Mouse (Mus musculus) gastrocnemius, postnatal 36 days (tissue): Measurements from ENCODE around the gene BC030499. TPM values are rescaled to one million over a fixed set of nuclear protein-coding genes. Genes with fewer than 3 reads are reported as not detected.
"Not testable (repeated sequence)": the region's sequence is repeated elsewhere in the genome, so short reads cannot be mapped to it uniquely, and the experiment has no call there.

Experiments
- DNase-seq, 2 experiments: peaks; one replicate each; pipeline ENCODE4 v3.0.0; 2022
- intact Hi-C: fragments of 180-260 bp; cut with DNase I; formaldehyde crosslinking; loops from one replicate; pipeline ENCODE4 v1.15.1; 2025
- long read RNA-seq, 2 experiments: library from polyadenylated mRNA; stranded (forward); transcript quantifications; one replicate each; pipeline ENCODE4 v2.0.0; 2021
- total RNA-seq, 2 experiments: library from RNA; stranded (reverse); gene quantifications; 2 replicates each; pipeline ENCODE4 v1.2.3; 2021

BC030499 gene
- under 1 TPM; 0.42 to 0.84 TPM for total RNA-seq
- long read RNA-seq, experiment 1, partial matches to known transcripts = 0 of 1 reads
- long read RNA-seq, experiment 1, other reads (novel, unspliced or antisense) = 1 of 1 reads
- long read RNA-seq, experiment 2 = 0 reads

DNA sequence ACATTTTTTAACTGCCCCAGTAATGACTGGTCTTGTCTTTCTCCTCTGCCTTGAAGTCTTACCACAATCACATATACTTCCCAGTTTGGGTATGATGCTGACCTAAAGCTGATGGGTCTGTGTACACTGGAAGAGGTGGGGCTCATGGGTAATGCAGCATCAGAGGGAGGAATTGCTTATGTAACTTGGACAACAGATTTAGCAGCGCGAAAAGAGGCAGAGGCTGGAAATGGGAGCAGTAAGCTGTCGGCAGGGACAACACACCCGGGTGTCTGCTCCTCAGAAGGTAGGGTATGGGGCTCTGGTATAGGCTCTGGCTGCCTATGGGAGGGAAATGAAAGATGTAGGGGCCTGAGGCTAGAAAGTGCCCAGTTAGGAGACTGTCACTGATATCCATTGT is at the start of gene BC030499:
Gene BC030499 (plus strand): TSS at position 188 of the 400 bp plus-strand sequence.
- DNase-seq = no peak
- intact Hi-C loops = no loop called here

DNA sequence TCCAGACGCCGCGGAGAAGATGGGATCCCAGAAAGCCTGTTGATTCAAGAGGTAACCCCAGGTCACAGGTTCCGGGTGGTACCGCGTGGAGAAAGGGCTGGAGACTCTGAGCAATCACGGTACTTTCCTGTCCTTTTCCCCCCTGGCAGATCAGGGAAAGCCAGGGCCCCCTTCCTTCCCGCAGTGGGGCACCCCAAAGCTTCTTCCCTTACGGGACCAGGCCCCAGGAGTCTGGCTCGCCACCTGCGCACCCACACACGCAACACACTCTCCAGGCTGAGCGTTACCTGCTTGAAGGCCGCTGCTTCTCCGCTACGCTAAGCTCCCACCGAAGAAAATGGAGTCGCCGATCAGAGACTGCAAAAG is 45.4 kb upstream of the BC030499 start:
- intact Hi-C loops = no loop called here
- DNase-seq = no peak

DNA sequence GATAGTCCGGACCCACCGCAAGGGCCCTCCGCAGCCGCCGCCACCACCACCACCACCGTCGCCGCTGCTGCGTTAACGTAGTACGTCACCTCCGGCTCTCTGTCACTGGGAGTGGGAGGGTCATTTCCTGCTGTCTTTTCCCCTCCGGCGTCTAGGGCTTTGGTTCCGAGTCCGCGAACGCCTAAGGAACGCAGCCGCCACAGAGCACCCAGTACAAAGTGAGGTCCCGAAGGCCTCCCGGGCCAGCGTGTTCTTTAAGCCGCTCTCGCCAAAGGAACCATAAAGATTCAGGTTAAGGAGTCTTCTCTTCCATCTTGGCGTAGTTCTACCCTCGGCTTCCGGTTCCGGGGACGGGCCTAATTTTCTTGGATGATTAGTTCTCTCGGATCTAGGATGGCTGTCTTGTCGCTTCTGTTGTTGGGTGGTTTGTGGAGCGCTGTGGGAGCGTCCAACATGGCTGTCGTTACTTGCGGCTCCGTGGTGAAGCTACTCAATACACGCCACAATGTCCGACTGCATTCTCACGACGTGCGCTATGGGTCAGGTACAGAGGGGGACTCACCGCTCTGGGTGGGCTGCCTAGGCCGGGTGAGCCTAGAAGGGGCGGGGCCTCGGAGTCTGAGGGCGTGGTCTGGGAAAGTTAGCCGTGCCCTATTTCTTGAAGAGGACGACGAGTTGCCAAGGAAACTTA is 44.9 kb upstream of the BC030499 start, which contains the start of the genes Sdf2 and Supt6:
Gene Sdf2 (plus strand): TSS at position 120 of the 691 bp plus-strand sequence.
Gene Supt6 (minus strand): TSS at position 361 of the 691 bp plus-strand sequence.
- peak; percentile 84 to 87 for DNase-seq
- intact Hi-C loops = no loop called here

DNA sequence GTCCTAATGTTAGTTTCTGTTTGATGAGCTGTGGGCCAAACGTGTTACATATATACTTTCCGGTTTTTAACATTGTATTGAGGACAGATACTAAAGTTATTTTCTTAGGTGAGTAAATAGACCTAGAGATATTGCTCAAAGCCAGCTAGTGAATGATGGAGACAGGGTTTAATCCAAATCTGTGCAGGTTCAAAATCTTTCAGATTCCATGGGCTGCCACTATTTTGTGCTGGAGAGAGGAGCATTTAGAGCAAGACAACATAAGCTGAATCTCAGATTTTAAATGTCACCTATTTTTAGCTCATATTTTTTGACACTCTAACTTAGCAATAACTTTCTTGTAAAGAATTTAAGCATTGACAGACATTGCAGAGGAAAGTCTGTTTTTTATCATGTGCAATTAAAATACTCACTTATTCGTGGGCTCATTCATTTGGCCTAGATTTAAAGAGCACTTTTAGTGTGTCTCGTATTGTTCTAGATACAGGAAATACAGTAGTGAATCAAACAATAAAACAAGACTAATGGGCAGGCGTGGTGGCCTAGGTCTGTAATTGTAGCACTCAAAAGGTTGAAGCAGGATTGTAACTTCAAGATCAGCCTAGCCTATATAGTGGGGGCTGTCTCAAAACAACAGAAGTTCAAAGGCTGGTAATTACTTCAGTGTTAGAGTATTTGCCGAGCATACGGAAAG is 44.2 kb upstream of the BC030499 start:
- intact Hi-C loops = no loop called here

DNA sequence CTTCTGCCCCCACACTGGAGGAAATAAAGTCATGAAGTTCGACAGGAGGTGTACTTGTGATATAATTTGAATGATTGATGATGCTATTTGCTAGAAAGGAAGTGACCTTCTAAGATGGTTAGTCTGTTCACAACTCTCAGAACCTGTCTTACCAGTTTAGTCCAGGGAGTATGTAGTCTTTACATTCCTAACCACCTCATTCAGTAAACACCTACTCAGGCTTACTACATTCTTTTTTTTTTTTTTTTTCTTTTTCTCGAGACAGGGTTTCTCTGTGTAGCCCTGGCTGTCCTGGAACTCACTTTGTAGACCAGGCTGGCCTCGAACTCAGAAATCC is 43.7 kb upstream of the BC030499 start:
- intact Hi-C loops = no loop called here

More for the DNA sequence above, 44.2 kb upstream of the BC030499 start:
- DNase-seq = no peak

DNA sequence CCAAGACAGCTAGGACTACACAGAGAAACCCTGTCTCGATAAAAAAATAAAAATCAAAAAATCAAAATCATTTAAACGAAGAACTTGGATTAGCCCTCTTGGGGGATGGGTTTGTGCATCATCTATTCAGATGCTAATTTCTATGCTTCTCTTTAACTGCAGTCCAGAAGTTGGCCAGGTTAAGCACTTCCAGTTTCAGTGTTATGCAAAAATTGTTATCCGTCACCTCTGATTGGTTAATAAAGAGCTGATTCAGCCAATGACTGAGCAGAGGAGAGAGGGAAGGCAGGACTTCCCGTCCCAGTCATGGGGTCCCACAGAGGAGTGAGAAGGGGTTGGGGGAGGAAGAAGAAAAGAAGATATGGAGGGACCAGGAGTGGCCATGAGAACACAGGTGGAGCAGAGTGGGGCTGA is 42.9 kb upstream of the BC030499 start:
- intact Hi-C loops = no loop called here
- DNase-seq = no peak

More for the DNA sequence above, 43.7 kb upstream of the BC030499 start:
- no peak for DNase-seq

DNA sequence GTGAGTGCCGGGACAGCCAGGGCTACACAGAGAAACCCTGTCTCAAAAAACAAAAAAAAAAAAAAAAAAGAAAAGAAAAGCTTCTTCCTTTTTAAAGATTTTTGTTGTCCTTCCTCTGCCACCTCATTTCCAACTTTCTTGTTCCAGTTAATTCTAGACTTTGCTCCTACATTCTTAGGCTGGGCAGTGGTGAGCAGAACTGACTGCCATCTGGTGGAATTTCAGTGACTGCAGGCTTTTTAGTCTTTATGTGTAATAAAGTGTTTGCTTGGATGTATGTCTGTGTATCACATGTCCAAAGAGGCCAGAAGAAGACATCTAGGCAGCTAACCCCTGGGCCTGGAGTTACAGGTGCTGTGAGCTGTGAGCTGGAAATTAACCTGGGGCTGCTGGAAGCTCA is 34.0 kb upstream of the BC030499 start:
- intact Hi-C loops = no loop called here
- no peak for DNase-seq

DNA sequence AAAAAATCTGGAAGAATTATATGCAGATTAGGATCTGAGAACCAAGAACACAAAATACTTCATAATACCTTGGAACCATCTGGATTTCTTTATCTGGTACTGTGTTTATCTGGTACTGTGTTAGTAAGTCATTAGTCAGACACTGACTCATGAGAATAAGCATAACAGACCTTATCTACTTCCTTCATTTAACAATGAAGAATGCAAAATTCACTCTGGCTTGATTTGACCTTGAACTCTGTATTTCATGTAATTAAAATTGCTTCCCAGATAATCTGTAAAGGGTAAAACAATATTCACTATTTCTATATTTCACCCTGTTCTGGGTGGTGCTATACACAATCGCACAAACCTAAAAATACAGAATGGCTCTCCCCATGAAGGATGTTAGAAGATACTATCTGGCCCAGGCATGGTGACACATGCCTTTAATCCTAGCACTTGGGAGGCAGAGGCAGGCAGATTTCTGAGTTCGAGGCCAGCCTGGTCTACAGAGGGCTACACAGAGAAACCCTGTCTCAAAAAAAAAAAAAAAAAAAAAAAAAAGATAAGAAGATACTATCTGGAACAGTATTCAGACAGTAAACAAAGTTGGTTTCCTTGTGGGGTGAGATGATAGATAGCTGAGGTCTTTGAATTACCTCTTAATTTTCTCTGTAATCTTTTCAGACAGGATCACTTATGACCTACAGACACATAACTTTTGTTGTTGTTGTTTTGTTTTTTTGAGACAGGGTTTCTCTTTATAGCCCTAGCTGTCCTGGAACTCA is 30.0 kb upstream of the BC030499 start:
- intact Hi-C loops = no loop called here
- DNase-seq = no peak

DNA sequence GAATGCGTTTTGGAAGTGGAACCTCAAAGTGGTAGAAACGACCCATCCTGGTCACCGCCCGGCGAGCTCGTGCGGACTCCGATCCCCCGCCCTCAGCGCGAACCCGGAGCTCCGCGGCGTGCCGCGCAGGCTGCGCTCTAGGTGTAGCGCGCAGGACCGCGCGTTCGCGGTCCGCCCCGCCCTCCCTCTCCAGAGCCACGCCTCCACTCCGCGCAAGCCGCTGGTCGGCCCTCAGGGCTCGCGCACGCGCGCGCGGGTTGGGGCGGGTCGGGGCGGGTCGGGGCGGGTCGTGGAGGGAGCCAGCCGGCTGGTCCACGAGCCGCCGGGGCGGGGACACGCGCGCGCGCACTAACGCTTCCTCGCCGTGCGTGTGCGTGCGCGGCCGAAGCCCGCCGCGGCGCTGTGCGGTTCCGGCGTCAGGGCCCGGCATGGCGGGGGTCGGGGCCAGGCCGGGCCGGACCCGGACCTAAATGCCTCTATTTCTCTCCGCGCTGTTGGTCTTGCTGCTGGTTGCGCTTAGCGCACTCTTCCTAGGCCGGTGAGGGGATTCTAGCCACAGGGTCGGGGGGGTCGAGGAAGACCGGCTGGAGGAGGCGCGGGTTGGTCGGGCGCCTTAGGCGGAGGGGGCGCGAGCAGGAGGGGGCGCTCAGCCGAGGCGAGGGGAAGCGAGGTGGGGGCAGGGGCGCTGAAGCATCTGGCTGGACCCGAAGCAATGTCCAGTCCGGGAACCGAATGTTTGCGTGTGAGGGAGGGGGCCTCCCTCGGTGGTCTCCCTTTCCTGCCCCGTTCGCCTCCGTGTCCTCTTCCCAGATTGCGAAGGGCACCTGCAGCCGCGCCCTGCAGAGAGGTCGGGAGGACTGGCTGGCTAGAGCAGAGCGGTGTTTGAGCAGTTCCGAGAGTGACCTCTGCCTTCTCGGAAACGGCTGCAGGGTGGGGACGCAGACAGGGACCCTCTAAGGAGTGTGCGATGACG is 29.0 kb upstream of the BC030499 start, which contains the start of gene 2610507B11Rik:
Gene 2610507B11Rik (plus strand): TSS at position 373 of the 973 bp plus-strand sequence.
- peak; percentile 86 to 90 for DNase-seq
- intact Hi-C loops = no loop called here

DNA sequence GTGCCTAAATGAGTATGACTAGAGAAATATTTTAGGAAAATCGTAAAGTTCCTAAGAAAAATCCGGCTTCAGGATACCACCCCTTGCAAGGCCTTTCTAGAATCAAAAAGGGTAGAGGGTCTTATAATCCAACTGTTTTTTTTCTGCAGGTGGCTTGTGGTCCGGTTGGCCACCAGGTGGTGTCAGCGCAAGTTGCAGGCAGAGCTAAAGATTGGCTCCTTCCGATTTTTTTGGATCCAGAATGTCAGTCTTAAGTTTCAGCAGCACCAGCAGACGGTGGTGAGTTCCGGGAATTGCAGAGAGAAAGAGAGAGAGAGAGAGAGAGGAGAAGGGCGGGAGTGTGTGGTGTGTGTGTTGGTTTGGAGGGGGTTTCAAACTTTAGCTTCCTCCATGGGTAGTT is 28.1 kb upstream of the BC030499 start:
- peak; percentile 23 to 34 for DNase-seq
- intact Hi-C loops = no loop called here

DNA sequence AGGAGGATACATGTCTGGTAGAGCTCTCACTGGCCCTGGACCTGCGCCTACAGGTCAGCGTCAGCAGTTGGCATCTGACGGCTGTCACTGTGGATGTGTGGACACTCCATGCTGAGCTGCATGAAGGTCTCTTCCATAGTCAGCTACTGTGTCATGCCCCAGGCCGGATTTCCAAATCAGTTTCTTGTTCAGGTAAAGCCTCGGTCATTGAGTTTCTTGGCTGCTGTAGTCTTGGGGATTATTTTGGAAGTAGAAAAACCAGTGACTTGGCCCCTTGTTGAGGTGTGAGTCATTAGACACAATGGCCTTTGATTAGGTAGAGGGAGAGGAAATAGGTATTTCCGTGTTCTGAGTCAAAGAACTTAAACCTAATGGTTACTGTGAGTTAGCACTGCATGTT is 25.1 kb upstream of the BC030499 start:
- intact Hi-C loops = loop anchor here (2.0 kb wide), 1 partner anchor 79 kb away; no protein-coding TSS in a partner anchor
- no peak for DNase-seq

DNA sequence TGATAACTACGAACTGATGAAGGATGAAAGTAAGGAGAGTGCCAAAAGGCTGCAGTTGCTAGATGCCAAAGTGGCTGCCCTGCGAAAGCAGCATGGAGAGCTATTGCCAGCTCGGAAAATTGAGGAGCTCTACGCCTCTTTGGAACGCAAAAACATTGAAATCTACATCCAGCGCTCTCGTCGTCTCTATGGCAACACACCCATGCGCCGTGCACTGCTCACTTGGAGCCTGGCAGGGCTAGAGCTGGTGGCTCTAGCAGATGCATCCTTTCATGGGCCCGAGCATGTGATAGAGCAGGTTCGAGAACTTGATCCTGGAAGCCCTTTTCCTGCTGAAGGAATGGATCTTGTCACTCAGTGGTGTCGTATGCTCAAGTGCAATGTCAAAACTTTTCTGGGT is 18.7 kb upstream of the BC030499 start:
- no peak for DNase-seq
- intact Hi-C loops = no loop called here

DNA sequence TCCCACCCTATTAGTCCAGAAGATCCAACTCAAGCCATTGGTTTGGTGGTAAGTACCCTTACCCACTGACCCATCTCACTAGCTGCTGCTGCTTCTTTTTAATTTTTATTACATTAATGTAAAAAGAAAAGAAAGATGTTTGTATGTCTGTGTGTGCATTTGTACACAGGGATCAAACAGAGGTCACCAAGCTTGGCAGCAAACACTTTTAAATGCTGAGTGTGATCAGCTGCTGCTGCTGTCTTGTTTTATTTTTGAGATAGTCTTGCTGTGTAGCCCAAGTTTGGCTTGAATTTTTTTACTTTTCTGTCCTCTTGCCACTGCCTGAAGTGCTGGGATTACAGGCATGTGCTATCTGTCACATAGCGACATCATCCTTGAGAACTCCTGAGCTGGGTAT is 15.0 kb upstream of the BC030499 start:
- no peak for DNase-seq
- intact Hi-C loops = no loop called here

DNA sequence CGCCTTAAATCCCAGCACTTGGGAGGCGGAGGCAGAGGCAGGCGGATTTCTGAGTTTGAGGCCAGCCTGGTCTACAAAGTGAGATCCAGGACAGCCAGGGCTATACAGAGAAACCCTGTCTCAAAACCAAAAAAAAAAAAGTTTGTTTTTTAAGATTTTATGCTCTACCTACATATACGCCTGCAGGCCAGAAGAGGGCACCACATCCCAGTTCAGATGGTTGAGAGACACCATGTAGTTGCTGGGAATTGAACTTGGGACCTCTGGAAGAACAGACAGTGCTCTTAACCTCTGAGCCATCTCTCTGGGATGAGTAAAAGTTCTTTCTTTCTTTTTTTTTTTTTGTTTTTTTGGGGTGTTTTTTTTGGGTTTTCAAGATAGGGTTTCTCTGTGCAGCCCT is 14.5 kb upstream of the BC030499 start:
- DNase-seq, intact Hi-C loops: not testable (repeated sequence)

DNA sequence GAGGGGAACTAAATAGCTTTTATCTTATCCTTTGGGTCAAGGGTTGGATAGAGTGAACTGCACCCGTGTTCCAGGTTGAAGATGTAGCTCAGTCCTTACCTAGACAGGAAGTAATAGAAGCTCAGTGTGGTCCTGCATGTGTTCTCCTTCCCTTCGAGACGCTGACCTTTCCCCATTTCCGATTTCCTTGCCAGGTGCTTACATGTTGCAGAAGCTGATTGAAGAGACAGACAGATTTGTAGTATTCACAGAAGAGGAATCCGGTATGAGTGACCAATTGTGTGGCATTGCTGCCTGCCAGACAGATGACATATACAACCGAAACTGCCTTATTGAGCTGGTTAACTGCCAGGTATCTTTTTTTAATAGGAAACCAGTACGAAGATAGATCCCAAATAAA is 11.8 kb upstream of the BC030499 start:
- intact Hi-C loops = no loop called here
- DNase-seq = no peak

DNA sequence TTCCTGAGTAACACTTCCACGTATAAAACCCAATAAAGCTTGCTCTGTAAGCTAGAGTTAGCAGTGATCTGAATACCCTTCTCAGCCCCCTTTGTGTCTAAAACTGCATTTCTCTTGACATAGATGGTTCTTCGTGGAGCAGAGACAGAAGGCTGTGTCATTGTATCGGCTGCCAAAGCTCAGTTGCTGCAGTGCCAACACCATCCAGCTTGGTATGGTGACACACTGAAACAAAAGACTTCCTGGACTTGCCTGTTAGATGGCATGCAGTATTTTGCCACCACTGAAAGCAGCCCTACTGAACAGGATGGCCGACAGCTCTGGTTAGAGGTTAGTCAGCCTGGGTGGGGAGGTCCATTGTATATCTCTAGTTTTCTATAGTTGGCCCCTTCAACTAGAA is 11.1 kb upstream of the BC030499 start:
- intact Hi-C loops = no loop called here
- no peak for DNase-seq

DNA sequence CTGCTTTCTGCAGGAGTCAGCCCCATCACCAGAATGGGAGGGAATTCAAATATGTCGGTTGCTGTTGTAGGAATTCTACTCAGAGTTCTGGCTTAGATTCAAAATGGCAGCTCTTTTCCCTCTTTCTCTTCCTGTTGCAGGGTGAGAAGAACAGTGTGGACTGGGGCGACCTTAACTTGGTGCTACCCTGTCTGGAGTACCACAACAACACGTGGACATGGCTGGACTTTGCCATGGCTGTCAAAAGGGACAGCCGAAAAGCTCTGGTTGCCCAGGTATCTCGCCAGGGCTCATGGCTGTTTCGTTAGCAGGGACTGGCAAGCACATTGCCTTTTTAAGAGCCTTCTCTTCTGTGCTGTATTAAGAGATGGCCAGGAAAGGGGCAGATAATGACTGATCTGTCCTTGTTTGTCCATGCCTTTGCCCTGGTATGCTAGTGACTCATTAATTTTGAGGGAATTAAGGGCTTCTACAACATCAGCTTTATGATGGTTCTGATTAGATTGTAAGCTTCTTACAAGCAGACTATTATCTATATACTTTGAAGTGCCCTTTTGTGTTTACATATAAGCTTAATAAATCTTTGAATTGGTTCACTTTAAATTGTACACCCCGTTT is 1.4 kb upstream of the BC030499 start:
- no peak for DNase-seq
- intact Hi-C loops = no loop called here

DNA sequence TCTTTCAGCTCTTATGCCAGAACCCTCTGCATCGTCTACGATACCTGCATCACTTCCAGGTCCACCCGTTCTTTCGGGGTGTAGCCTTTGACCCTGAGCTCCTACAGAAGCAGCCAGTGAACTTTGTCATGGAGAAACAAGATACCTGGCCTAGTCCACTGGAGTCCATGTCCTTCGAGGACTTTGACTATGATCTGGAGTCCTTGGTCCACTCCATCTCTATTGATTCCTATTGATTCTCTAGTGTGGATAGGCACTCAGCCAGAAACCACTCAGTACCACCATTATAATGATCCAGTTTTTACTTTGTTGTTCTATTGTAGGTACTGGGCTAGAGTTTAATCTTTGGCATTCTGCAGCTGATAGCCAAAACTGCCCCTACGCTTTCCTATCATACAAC is 3.9 kb downstream of the BC030499 start:
- intact Hi-C loops = no loop called here
- no peak for DNase-seq

DNA sequence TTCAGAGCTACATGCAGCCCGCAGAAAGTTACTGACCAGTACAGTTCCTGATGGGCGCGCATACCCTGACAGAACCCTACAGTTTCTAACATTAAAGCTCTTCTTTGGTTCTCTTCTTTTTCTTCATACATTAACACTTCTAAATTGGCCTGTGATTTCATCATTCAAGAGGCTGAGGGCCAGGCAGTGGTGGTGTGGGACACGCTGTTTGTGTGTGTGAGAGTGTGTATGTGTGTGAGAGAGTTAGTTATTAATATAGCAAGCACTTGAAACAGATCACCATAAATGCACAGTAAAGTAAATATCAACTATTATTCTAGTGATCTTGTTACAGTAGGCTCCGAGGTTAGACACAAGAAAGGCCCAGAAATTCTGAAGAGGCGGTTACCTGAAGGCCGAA is 10.3 kb downstream of the BC030499 start:
- intact Hi-C loops = no loop called here
- DNase-seq = no peak
